Mouse (Mus musculus) liver, adult 2 months (tissue): ENCODE measurements around the gene Ucn3.

ENCODE experiments used
- CTCF ChIP-seq: fragments of 200-500 bp; IDR thresholded peaks from 2 replicates; pipeline ENCODE4 v1.5.1; 2011; ENCODE audit warnings: low read depth, low read length, control low read depth
- POLR2A ChIP-seq: fragments of 200-500 bp; IDR thresholded peaks from 2 replicates; pipeline ENCODE4 v1.6.1; 2011; ENCODE audit warnings: low read length, control low read depth; ENCODE audit not compliant: insufficient read depth; ENCODE audit errors: extremely low read depth

GRCm38 (mm10) chr13:3917571-3918311 is 27.4 kb downstream of the Ucn3 start, which contains the start of the genes Net1 and Tubal3:
- TF ChIP-seq POLR2A: no peak
- no peak for TF ChIP-seq CTCF
